Mouse (Mus musculus) macrophage (primary cell): ENCODE measurements around the gene Daam1. TPM values are rescaled to one million over a fixed set of nuclear protein-coding genes. Genes with fewer than 3 reads are reported as not detected.

ENCODE experiments used
- H3K27ac ChIP-seq: fragments of 350-480 bp; formaldehyde crosslinking; 2 replicates; pipeline ENCODE4 v1.9.0; 2021
- H3K36me3 ChIP-seq: fragments of 350-480 bp; formaldehyde crosslinking; 2 replicates; pipeline ENCODE4 v1.9.0; 2021; ENCODE audit errors: inconsistent target
- H3K4me3 ChIP-seq: fragments of 350-480 bp; formaldehyde crosslinking; 2 replicates; pipeline ENCODE4 v1.9.0; 2021; ENCODE audit errors: inconsistent target
- H3K79me2 ChIP-seq: fragments of 350-480 bp; formaldehyde crosslinking; 2 replicates; pipeline ENCODE4 v1.9.0; 2021; ENCODE audit errors: inconsistent target
- WGBS: methylation state at CpG from one replicate; pipeline ENCODE4 v1.1.7; 2026; ENCODE audit warnings: inconsistent platforms; ENCODE audit not compliant: missing documents; 5-methylcytosine and 5-hydroxymethylcytosine counted together
- polyA plus RNA-seq: library from polyadenylated mRNA; stranded (reverse); fragments of 250-400 nt; gene quantifications from 3 replicates; pipeline ENCODE4 v1.2.4, GENCODE M21; 2018; ENCODE audit warnings: inconsistent platforms

The Daam1 gene
- polyA plus RNA-seq, 1 experiment from 2014 or later = 9.8 TPM

DNA sequence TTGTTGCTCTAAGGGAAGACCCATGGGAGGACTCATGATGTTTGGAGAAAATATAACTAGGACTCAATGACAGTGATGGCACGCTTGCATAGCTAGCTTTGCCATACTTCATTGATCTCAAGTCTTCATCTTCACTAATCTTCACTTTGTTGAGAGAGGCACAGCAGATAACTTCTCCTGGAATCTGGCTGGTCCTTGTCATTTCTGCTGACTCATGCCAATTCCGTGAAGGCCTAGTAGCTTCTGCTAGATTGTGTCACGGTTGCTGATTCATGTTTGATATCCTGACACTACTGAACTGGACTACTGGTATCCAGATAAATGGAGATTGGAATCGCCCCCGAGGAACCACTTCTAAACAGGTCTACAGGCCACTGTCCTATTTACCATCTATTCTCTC is 192.7 kb downstream of the Daam1 start:
- no peak overlapping the region for H3K27ac ChIP-seq
- no peaks in the 10 kb centered on the region for H3K36me3 ChIP-seq
- WGBS = 94% methylated on average over 5 of the region's 5 CpGs
- H3K4me3 ChIP-seq = no peak overlapping the region
- no peaks in the 10 kb centered on the region for H3K79me2 ChIP-seq

DNA sequence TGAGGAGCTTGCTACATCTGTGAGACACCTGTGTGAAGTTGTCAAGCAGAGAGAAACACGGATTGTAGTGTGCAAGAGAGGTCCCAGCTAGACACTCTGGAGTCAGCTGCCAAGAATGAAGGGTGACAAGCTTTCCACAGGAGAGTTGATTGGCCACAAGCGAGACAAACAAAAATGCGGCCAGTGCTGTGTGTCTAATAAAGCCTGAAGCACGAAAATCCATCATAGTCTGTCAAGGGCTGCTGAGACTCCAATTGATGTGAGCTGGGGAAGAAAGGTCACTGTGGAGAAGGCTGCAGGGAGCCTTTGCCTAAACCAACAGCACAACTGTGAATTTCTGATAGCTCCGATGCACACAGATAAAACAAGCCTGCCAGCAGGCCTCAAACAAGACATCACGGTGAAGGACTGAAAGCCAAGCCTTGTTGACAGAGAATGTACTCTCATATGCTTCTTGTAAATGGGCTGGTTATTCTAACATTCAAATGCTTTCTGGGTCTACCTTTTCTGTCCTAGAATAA is 194.5 kb downstream of the Daam1 start:
- 91% methylated on average over 6 of the region's 6 CpGs for WGBS
- Histone ChIP-seq H3K4me3 (no peak overlapping the region), H3K27ac (no peak overlapping the region), H3K79me2 (no peaks in the 10 kb centered on the region), H3K36me3 (no peaks in the 10 kb centered on the region)

- Histone ChIP-seq H3K4me3 (no peak overlapping the region), H3K79me2 (no peaks in the 10 kb centered on the region), H3K36me3 (no peaks in the 10 kb centered on the region), H3K27ac (no peak overlapping the region)
- WGBS = 92% methylated on average over 5 of the region's 5 CpGs
Observed at GRCm38 (mm10) chr12:72031171-72031570, 200.3 kb downstream of the Daam1 start.

DNA sequence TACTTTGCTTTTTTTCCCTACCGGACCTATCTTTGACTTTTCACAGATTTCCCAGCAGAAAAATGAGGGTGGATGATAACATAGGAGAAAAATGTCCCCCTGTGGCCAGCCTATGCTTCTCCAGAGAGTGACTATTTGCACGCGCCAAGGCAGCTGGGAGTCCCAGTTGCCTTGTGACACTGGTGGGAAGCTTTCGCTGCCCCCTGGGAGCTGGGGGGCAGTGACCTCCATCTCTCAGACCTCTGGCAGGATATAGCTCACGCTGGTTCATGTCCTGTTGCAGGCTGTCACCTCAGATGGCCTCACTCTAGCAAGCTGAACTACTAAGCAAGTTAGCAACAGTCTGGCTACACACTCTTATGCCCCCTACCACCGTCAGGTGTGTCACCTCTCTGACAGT is 200.9 kb downstream of the Daam1 start:
- H3K4me3 ChIP-seq = no peak overlapping the region
- no peaks in the 10 kb centered on the region for H3K79me2 ChIP-seq
- no peak overlapping the region for H3K27ac ChIP-seq
- WGBS = 97% methylated on average over 6 of the region's 6 CpGs
- no peaks in the 10 kb centered on the region for H3K36me3 ChIP-seq

DNA sequence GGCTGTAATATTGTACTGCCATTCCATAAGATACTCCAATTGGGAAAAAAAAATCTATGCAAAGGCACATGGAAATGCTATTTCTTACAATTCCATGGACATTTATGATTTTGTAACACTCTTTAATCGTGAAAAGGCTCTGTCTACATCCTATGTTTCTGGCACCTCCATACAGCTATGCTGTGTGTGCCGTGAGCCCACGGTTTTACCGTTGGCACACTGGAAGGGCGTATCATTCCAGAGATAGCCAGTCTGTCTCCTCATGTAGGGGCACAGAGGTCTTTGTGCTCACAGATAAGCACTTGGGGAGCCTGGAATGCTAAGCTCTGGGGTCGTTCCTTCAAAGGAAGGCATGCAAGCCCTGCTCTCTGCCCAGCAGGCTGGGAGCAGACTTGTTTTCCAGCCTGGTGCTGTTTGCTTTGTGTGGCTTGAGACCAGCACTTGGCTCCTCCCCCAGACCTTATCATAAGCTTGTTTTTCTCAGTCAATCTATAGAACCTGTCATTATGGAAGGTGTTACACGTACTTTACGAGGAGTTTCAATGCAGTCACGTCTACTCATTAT is 205.3 kb downstream of the Daam1 start:
- H3K79me2 ChIP-seq = no peaks in the 10 kb centered on the region
- WGBS = 94% methylated on average over 9 of the region's 9 CpGs

GRCm38 (mm10) chr12:72037049-72037448 is 206.2 kb downstream of the Daam1 start:
- Histone ChIP-seq H3K36me3 (no peaks in the 10 kb centered on the region), H3K27ac (no peak overlapping the region), H3K4me3 (no peak overlapping the region), H3K79me2 (no peaks in the 10 kb centered on the region)
- 87% methylated on average over 6 of the region's 6 CpGs for WGBS

More for the DNA sequence above, 205.3 kb downstream of the Daam1 start:
- no peaks in the 10 kb centered on the region for H3K36me3 ChIP-seq
- H3K4me3 ChIP-seq = no peak overlapping the region
- H3K27ac ChIP-seq = no peak overlapping the region

GRCm38 (mm10) chr12:72038866-72039265 is 208.0 kb downstream of the Daam1 start:
- 100% methylated on average over 2 of the region's 2 CpGs for WGBS
- H3K36me3 ChIP-seq = no peaks in the 10 kb centered on the region
- H3K27ac ChIP-seq = no peak overlapping the region
- no peak overlapping the region for H3K4me3 ChIP-seq
- H3K79me2 ChIP-seq = no peaks in the 10 kb centered on the region

DNA sequence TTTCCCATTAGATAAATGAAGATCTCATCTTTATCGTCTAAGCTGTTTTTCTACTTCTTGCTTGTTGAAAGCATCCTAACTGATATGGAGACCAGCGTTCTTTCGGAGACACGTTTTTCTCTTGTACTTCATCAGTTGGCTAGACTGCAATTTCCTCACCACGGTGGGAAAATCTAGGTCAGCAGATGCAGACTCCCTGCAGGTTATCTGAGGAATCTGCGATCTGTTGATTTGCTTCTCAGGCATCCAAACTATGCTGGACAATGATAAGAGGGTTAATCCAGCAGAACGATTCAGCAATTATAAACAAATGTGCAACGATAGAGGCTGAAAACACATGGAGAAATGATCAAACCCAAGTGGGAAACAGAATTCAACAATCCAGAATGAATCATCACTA is 208.6 kb downstream of the Daam1 start:
- WGBS = 91% methylated on average over 8 of the region's 8 CpGs
- Histone ChIP-seq H3K4me3 (no peak overlapping the region), H3K36me3 (no peaks in the 10 kb centered on the region), H3K79me2 (no peaks in the 10 kb centered on the region), H3K27ac (no peak overlapping the region)

- no peak overlapping the region for H3K4me3 ChIP-seq
- H3K36me3 ChIP-seq = no peaks in the 10 kb centered on the region
- WGBS = 86% methylated on average over 2 of the region's 3 CpGs
- no peaks in the 10 kb centered on the region for H3K79me2 ChIP-seq
- H3K27ac ChIP-seq = no peak overlapping the region
Observed at GRCm38 (mm10) chr12:72041238-72041637, 210.4 kb downstream of the Daam1 start.

Other genes with a start within 250 kb of the Daam1 start
- not detected in 3 replicates for gene Gpr135, start 240.0 kb downstream of the Daam1 start, polyA plus RNA-seq